17 mouse cellular contexts compared by ENCODE assay signal in genomic region chr3:86885180-86885579, GRCm38 (mm10).
"Had no signal": no experiment of that assay in that cellular context is flagged by ENCODE, and none has a peak within 500 bp of the region (broad histone marks: within the 10 kb centered on the region; RNA-seq: fewer than 3 reads in every experiment).

No protein-coding gene starts in this region.

- H3K27ac ChIP-seq: lung, embryonic 15.5 days; macrophage; midbrain, embryonic 13.5 days; midbrain, embryonic 15.5 days; neural tube, embryonic 12.5 days; stomach, embryonic 15.5 days; stomach, postnatal 0 days had no signal

- H3K27me3 ChIP-seq: lung, embryonic 15.5 days; midbrain, embryonic 13.5 days; midbrain, embryonic 15.5 days; neural tube, embryonic 12.5 days; stomach, embryonic 15.5 days had no signal

- H3K4me3 ChIP-seq: lung, embryonic 15.5 days; megakaryocyte, embryonic 14.5 days; midbrain, embryonic 13.5 days; midbrain, embryonic 15.5 days; neural tube, embryonic 12.5 days; stomach, embryonic 15.5 days had no signal

- H3K36me3 ChIP-seq: lung, embryonic 15.5 days; midbrain, embryonic 15.5 days; stomach, embryonic 15.5 days had no signal

- H3K9ac ChIP-seq: lung, embryonic 15.5 days; midbrain, embryonic 13.5 days; midbrain, embryonic 15.5 days; neural tube, embryonic 12.5 days; stomach, embryonic 15.5 days had no signal

- ATAC-seq: lung, postnatal 0 days; midbrain, embryonic 13.5 days; midbrain, embryonic 15.5 days had no signal

- H3K9me3 ChIP-seq: lung, embryonic 15.5 days; midbrain, embryonic 13.5 days; midbrain, embryonic 15.5 days; stomach, embryonic 15.5 days had no signal

- DNase-seq: lung, adult 2 months; lung, postnatal 14 days; lung, postnatal 36 days; right cerebral cortex, postnatal 14 days; thymus, adult 2 months; thymus, postnatal 25 days; thymus, postnatal 4 days had no signal

- H3K4me1 ChIP-seq: neural tube, embryonic 12.5 days; stomach, embryonic 15.5 days had no signal

- H3K4me2 ChIP-seq: lung, embryonic 15.5 days; midbrain, embryonic 11.5 days; midbrain, embryonic 13.5 days; midbrain, embryonic 15.5 days; neural tube, embryonic 12.5 days; stomach, embryonic 15.5 days had no signal
